Mouse (Mus musculus) bone marrow, adult 2 months (tissue): ENCODE measurements around the gene Ankrd36. TPM values are rescaled to one million over a fixed set of nuclear protein-coding genes. Genes with fewer than 3 reads are reported as not detected.

ENCODE experiments used
- H3K27ac ChIP-seq: fragments of 200-500 bp; 2 replicates; pipeline ENCODE4 v1.5.1; 2012; ENCODE audit warnings: low read depth, mild to moderate bottlenecking, control low read depth, inconsistent platforms, low read length; ENCODE audit not compliant: control insufficient read depth, poor library complexity, insufficient read depth
- H3K4me1 ChIP-seq: fragments of 200-500 bp; 2 replicates; pipeline ENCODE4 v1.6.1; 2011; ENCODE audit warnings: low read length; ENCODE audit not compliant: control insufficient read depth, insufficient read depth
- H3K4me3 ChIP-seq: fragments of 200-500 bp; replicated peaks from 2 replicates; pipeline ENCODE3; 2011; ENCODE audit warnings: mild to moderate bottlenecking, low read depth, low read length, control low read depth; ENCODE audit not compliant: control insufficient read depth
- CTCF ChIP-seq: fragments of 200-500 bp; IDR thresholded peaks from 2 replicates; pipeline ENCODE4 v1.5.1; 2011; ENCODE audit warnings: low read length, control low read depth; ENCODE audit not compliant: control insufficient read depth, insufficient read depth
- POLR2A ChIP-seq: fragments of 200-500 bp; IDR thresholded peaks from 2 replicates; pipeline ENCODE4 v1.6.1; 2011; ENCODE audit warnings: low read depth, mild to moderate bottlenecking, control low read depth, low read length, borderline replicate concordance; ENCODE audit not compliant: control insufficient read depth
- WGBS: fragments of 180-500 bp; shearing (Covaris S2); methylation state at CpG from one replicate; pipeline ENCODE4 v1.1.7; 2018; 5-methylcytosine and 5-hydroxymethylcytosine counted together
- polyA plus RNA-seq: library from polyadenylated mRNA; stranded (reverse); fragments of >200 nt; gene quantifications from 2 replicates; pipeline ENCODE4 v1.2.4, GENCODE M21; 2011; ENCODE audit warnings: low replicate concordance; ENCODE audit not compliant: missing spikeins, insufficient read depth, insufficient read length

Ankrd36 gene
- polyA plus RNA-seq: 2.1 TPM in 1 of 2 replicates, not detected in the other

DNA sequence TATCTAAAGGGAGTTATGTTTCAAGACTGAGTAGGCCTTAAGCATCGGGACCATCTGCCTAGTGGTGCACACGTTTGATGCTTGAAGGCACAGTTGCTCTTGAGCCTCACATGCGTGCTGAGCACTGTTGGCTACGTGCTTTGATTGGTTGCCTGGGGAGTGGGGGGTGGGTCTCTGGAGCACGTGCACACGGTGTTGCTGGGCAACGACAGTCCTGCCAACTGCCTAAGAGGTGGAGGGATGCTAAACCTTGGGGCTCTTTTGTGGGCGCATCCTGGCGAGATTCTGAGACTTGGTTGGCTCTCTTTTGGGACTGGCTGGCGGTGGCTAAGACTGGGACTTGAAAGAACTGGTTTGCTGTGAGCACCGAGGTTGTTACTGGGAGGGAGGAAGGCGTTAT is at the start of gene Ankrd36:
Gene Ankrd36 (plus strand): TSS at position 211 of the 400 bp plus-strand sequence.
- TF ChIP-seq POLR2A: no peak
- no peak for TF ChIP-seq CTCF
- Histone ChIP-seq H3K27ac (no peak within 1 kb of the TSS), H3K4me1 (no peaks in the 10 kb centered on the region; the same call in 1 of the 2 replicates), H3K4me3 (no peak within 1 kb of the TSS)
- 90% methylated on average over 12 of the region's 12 CpGs for WGBS

DNA sequence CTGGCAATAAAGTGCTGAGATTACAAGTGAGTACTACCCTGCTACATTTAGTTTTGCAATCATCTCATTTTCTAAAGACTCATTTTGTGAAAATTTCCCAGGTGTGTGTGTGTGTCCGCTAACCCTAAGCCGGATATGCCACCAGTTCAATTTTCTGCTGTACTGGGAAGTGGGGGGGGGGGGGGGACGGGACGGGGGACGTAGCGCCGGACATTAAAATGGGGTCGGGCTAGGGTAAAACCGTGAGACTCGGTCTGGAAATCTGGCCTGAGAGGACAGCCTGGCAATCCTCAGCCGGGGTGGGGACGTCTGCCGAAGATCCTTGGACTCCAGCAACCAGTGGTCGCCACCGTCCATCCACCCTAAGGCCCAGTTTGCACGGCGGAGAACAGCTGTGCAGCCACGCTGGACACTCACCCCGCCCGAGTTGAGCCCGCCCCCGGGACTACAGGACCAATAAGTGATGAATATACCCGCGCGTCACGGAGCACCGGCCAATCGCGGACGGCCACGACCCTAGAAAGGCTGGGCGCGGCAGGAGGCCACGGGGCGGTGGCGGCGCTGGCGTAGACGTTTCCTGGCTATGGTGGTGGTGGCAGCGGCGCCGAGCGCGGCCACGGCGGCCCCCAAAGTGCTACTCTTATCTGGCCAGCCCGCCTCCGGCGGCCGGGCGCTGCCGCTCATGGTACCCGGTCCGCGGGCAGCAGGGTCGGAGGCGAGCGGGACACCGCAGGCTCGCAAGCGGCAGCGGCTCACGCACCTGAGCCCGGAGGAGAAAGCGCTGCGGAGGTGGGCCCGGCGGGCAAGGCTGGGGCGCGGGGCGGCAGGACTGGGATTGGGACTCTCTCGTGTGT is 48.8 kb upstream of the Ankrd36 start, which contains the start of gene Xbp1:
Gene Xbp1 (plus strand): TSS at position 248 of the 854 bp plus-strand sequence.
- no peaks in the 10 kb centered on the region; the same call in 1 of the 2 replicates for H3K4me1 ChIP-seq
- H3K27ac ChIP-seq: peak within 1 kb of the TSS; percentile 94
- H3K4me3 ChIP-seq: peak within 1 kb of the TSS; percentile 93
- under 1% methylated on average over 72 of the region's 72 CpGs for WGBS
- peak; percentile 82 for TF ChIP-seq POLR2A
- no peak for TF ChIP-seq CTCF

DNA sequence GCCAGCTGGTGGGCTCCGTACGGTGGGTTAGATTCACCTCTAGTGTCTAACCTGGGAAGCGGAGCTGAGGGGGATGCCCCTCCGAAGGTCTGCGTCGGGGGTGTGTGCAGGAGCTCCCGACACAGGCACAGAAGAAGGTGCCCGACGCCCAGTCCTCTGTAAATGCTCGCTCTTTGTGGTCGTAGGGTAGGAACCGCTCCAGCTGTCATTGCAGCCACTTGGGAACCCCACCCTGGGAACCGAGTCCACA is 48.3 kb upstream of the Ankrd36 start:
- WGBS: under 1% methylated on average over 13 of the region's 13 CpGs
- TF ChIP-seq POLR2A (no peak), CTCF (no peak)
- peak overlapping the region; percentile 93 for H3K4me3 ChIP-seq
- peak overlapping the region; percentile 94 for H3K27ac ChIP-seq
- no peaks in the 10 kb centered on the region; the same call in 1 of the 2 replicates for H3K4me1 ChIP-seq

DNA sequence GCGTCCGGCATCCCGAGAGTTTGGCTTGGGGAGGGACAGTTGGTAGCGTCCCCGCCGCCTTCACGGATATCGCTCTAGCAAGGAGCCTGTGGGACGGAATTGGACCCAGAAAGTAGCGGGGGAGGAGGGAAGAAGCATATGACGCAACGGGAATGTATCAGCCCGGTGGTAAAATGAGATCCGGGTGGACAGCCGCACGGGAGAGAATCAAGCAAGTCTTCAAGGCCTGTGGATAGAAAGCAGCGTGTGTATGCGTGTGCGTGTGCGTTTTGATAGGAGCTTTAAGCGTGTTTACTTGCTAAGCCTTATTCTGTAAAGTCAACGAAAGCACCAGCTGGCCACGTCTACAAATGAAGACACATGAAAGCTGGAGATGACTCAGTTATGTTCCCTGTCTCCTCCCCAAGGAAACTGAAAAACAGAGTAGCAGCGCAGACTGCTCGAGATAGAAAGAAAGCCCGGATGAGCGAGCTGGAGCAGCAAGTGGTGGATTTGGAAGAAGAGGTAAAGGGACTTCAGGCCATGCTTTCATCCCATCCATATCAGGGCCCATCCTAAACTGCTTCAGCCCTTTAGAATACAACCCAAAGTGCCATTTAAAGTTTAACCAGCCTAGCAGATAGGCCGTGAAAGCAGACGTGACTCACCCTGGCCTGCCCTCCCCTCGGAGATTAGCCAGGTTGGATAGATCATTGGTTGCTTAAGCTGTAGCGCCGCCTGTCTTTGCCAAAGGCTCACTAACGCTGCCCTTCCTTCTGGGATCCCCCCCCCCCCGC is 47.8 kb upstream of the Ankrd36 start:
- no peaks in the 10 kb centered on the region; the same call in 1 of the 2 replicates for H3K4me1 ChIP-seq
- WGBS: under 1% methylated on average over 34 of the region's 34 CpGs
- peak overlapping the region; percentile 94 for H3K27ac ChIP-seq
- H3K4me3 ChIP-seq: peak overlapping the region; percentile 93
- TF ChIP-seq CTCF: peak; percentile 72
- TF ChIP-seq POLR2A: no peak

DNA sequence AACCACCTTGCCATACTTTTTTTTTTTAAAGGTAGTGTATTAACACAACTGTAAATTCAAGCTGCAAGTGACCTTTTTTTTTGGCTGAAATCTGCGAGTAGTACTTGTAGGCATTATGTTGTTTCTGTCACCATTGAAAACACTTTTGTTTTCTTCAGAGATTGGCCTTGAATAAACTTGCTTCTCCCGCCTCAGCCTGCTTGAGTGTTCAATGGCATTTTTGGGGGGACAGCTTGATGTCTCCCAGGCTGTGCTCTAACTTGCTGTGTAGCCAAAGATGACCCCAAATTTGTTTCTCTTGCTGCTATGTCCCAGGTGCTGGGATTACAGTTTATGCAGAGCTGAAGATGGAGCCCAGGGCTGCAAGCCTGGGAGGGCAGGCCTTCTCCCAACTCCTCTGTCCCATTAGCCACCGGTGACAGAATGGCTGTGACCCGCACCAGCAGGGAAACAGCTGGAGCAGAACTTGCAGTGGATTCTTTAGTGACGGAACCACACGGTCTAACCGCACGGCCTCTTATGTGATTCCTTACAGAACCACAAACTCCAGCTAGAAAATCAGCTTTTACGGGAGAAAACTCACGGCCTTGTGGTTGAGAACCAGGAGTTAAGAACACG is 46.6 kb upstream of the Ankrd36 start:
- Histone ChIP-seq H3K27ac (no peak overlapping the region), H3K4me1 (no peaks in the 10 kb centered on the region; the same call in 1 of the 2 replicates), H3K4me3 (no peak overlapping the region)
- TF ChIP-seq CTCF: no peak
- TF ChIP-seq POLR2A: no peak
- WGBS: 82% methylated on average over 11 of the region's 11 CpGs

DNA sequence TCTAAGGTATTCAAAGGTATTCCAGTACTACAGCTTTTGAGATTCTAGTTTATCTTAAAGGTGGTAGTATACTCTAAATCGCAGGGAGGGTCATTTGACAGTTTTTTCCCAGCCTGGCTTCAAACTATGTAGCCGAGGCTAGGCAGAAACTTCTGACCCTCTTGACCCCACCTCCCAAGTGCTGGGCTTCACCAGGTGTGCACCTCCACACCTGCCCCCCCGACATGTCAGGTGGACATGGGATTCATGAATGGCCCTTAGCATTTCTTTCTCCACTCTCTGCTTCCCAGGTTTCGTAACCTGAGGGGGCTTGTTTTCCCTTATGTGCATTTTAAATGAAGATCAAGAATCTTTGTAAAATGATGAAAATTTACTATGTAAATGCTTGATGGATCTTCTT is 44.1 kb upstream of the Ankrd36 start:
- TF ChIP-seq CTCF (no peak), POLR2A (no peak)
- Histone ChIP-seq H3K4me1 (no peaks in the 10 kb centered on the region; the same call in 1 of the 2 replicates), H3K27ac (no peak overlapping the region), H3K4me3 (no peak overlapping the region)
- WGBS: 79% methylated on average over 4 of the region's 4 CpGs

DNA sequence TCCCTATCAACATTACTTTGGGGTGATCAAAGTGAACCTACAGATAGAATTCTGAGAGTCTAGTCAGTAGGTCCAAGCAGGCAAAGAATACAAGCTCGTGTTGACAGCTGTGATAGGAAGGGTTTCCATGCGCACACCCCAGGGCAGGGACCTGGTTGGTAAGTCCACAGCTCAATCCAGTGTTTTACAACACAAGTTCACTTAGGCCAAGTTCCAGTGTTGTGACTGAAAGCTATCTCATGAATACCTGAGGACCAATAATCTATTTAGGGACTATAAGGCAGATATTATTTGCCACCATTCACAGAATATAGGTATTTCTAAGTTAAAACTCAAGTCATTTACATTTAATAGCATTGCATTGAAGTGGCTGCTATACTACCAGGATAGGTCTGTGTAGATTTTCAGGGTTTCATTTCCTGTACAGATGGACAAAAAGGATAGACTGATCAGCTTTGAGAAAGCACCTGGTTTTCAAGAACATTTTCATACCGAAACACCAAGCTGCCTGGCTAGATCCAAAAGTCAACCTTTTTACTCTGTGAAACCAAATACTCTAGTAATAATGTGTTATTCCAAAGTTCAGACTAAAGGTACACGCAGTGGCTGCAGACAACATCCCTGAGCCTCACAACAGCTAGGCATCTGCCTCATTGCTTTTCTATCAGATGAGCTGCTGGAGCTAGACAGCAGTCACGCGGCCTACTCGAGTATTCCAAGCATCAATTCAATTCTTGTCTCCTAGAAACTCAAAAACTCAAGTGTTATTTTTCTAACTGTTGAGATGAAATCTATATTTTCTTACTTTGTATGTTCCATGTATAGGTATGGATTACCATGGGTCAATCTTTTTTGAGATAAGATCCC is 42.7 kb upstream of the Ankrd36 start:
- TF ChIP-seq POLR2A (no peak), CTCF (no peak)
- 87% methylated on average over 7 of the region's 7 CpGs for WGBS
- Histone ChIP-seq H3K27ac (no peak overlapping the region), H3K4me3 (no peak overlapping the region), H3K4me1 (no peaks in the 10 kb centered on the region; the same call in 1 of the 2 replicates)
